In the genomic region with DNA sequence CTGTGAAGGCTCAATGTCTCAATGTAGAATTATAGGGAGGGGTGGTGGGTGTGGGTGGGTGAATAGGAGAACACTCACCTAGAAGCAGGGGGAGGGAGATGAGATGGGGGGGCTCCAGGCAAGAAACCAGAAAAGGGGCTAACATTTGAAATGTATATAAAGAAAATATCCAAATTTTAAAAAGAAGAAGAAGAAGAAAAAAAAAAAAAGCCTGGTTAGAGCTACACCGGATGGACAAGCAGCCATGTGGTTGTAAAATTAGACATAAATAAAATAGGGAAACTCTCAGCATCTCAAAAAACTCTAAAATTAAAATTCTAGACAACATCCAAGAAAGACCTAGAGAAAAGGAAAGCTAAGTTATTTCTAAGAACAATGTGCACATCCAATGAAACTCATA, we compare ENCODE assay signal across 39 mouse cellular contexts. TPM values are rescaled to one million over a fixed set of nuclear protein-coding genes. Genes with fewer than 3 reads are reported as not detected.
"Had no signal": no experiment of that assay in that cellular context is flagged by ENCODE, and none has a peak within 500 bp of the region (broad histone marks: within the 10 kb centered on the region; RNA-seq: fewer than 3 reads in every experiment).

No protein-coding gene starts in this region.

- H3K9ac ChIP-seq: embryonic facial prominence, embryonic 12.5 days; embryonic facial prominence, embryonic 13.5 days; embryonic facial prominence, embryonic 15.5 days; forebrain, embryonic 12.5 days; forebrain, embryonic 13.5 days; forebrain, embryonic 15.5 days; forebrain, postnatal 0 days had no signal

- H3K27ac ChIP-seq: embryonic facial prominence, embryonic 10.5 days; embryonic facial prominence, embryonic 12.5 days; embryonic facial prominence, embryonic 13.5 days; embryonic facial prominence, embryonic 15.5 days; forebrain, embryonic 10.5 days; forebrain, embryonic 12.5 days; forebrain, embryonic 13.5 days; forebrain, embryonic 15.5 days; gastrocnemius, adult 2 months; heart, adult 2 months had no signal

- H3K9me3 ChIP-seq: embryonic facial prominence, embryonic 15.5 days; forebrain, embryonic 15.5 days had no signal

- H3K4me1 ChIP-seq: embryonic facial prominence, embryonic 10.5 days; embryonic facial prominence, embryonic 12.5 days; embryonic facial prominence, embryonic 13.5 days; embryonic facial prominence, embryonic 15.5 days; forebrain, embryonic 10.5 days; forebrain, embryonic 12.5 days; forebrain, embryonic 13.5 days; forebrain, embryonic 15.5 days had no signal

- H3K27me3 ChIP-seq: embryonic facial prominence, embryonic 12.5 days; embryonic facial prominence, embryonic 13.5 days; embryonic facial prominence, embryonic 15.5 days; forebrain, embryonic 12.5 days; forebrain, embryonic 13.5 days; forebrain, embryonic 15.5 days had no signal

- DNase-seq: cerebellum, adult 9-10 months; cerebellum, adult 9-11 months; cerebellum, postnatal 10 days; cerebellum, postnatal 14 days; cerebellum, postnatal 25 days; cerebellum, postnatal 36 days; embryo, embryonic 11 days; forebrain, postnatal 0 days; gastrocnemius, adult 2 months; gastrocnemius, postnatal 10 days; gastrocnemius, postnatal 14 days; gastrocnemius, postnatal 25 days; gastrocnemius, postnatal 36 days; heart, adult 11 months; heart, adult 18-20 months; heart, adult 2 months had no signal

- H3K36me3 ChIP-seq: embryonic facial prominence, embryonic 10.5 days; embryonic facial prominence, embryonic 12.5 days; embryonic facial prominence, embryonic 13.5 days; embryonic facial prominence, embryonic 15.5 days; forebrain, embryonic 10.5 days; forebrain, embryonic 12.5 days; forebrain, embryonic 15.5 days had no signal

- H3K4me3 ChIP-seq: embryonic facial prominence, embryonic 10.5 days; embryonic facial prominence, embryonic 12.5 days; embryonic facial prominence, embryonic 13.5 days; embryonic facial prominence, embryonic 15.5 days; erythroblast, embryonic 14.5 days; forebrain, embryonic 10.5 days; forebrain, embryonic 12.5 days; forebrain, embryonic 13.5 days; forebrain, embryonic 15.5 days; gastrocnemius, adult 2 months; heart, adult 2 months had no signal

RNA-seq across cellular contexts. Expression of gene Vmn2r106, which starts 20.4 kb away (rescaled TPM):
- total RNA-seq: common myeloid progenitor, adult 5-6 weeks; forebrain, postnatal 0 days; gastrocnemius, adult 18-20 months; gastrocnemius, adult 2 months; gastrocnemius, adult 8-10 months; gastrocnemius, postnatal 10 days; gastrocnemius, postnatal 14 days; gastrocnemius, postnatal 25 days; gastrocnemius, postnatal 36 days; gastrocnemius, postnatal 4 days; granulocyte monocyte progenitor cell, adult 5-6 weeks; heart, adult 18-20 months; heart, adult 2 months; heart, adult 8-10 months had no signal
- polyA plus RNA-seq: cortical plate, adult 2 months; embryonic facial prominence, embryonic 10.5 days; embryonic facial prominence, embryonic 11.5 days; embryonic facial prominence, embryonic 12.5 days; embryonic facial prominence, embryonic 13.5 days; embryonic facial prominence, embryonic 14.5 days; embryonic facial prominence, embryonic 15.5 days; erythroblast, embryonic 14.5 days; forebrain, embryonic 10.5 days; forebrain, embryonic 11.5 days; forebrain, embryonic 12.5 days; forebrain, embryonic 13.5 days; forebrain, embryonic 14.5 days; forebrain, embryonic 15.5 days; forebrain, embryonic 16.5 days; forebrain, postnatal 0 days; frontal cortex, adult 2 months; gonadal fat pad, adult 2 months; heart, adult 2 months had no signal

RNA-seq across cellular contexts. Expression of gene Vmn2r107, which starts 39.3 kb away (rescaled TPM):
- total RNA-seq: common myeloid progenitor, adult 5-6 weeks; forebrain, postnatal 0 days; gastrocnemius, adult 18-20 months; gastrocnemius, adult 2 months; gastrocnemius, adult 8-10 months; gastrocnemius, postnatal 10 days; gastrocnemius, postnatal 14 days; gastrocnemius, postnatal 25 days; gastrocnemius, postnatal 36 days; gastrocnemius, postnatal 4 days; granulocyte monocyte progenitor cell, adult 5-6 weeks; heart, adult 18-20 months; heart, adult 2 months; heart, adult 8-10 months had no signal
- polyA plus RNA-seq: cortical plate, adult 2 months; embryonic facial prominence, embryonic 10.5 days; embryonic facial prominence, embryonic 11.5 days; embryonic facial prominence, embryonic 12.5 days; embryonic facial prominence, embryonic 13.5 days; embryonic facial prominence, embryonic 14.5 days; embryonic facial prominence, embryonic 15.5 days; erythroblast, embryonic 14.5 days; forebrain, embryonic 10.5 days; forebrain, embryonic 11.5 days; forebrain, embryonic 12.5 days; forebrain, embryonic 13.5 days; forebrain, embryonic 14.5 days; forebrain, embryonic 15.5 days; forebrain, embryonic 16.5 days; forebrain, postnatal 0 days; frontal cortex, adult 2 months; gonadal fat pad, adult 2 months; heart, adult 2 months had no signal
